Mouse (Mus musculus) olfactory bulb, adult 2 months (tissue): ENCODE measurements around the gene Muc15.

Experiments
- CTCF ChIP-seq: fragments of 200-500 bp; IDR thresholded peaks from 2 replicates; pipeline ENCODE4 v1.5.1; 2012; ENCODE audit warnings: low read depth, mild to moderate bottlenecking, low read length, moderate library complexity; ENCODE audit not compliant: insufficient read depth
- POLR2A ChIP-seq: fragments of 200-500 bp; IDR thresholded peaks from 2 replicates; pipeline ENCODE4 v1.6.1; 2012; ENCODE audit warnings: mild to moderate bottlenecking, low read depth, low read length, moderate library complexity; ENCODE audit not compliant: insufficient read depth

GRCm38 (mm10) chr2:110721290-110721753 is at the start of gene Muc15:
- no peak for TF ChIP-seq CTCF
- TF ChIP-seq POLR2A = no peak
